Mouse (Mus musculus) MEL-GATA-1-ER (cell line): ENCODE measurements around the gene Cercam.
A peak's percentile ranks its signal among the peaks of the same experiment; 100 is the strongest.
"Not testable (repeated sequence)": the region's sequence is repeated elsewhere in the genome, so short reads cannot be mapped to it uniquely, and the experiment has no call there.

Experiments
- DNase-seq: peaks from one replicate; pipeline ENCODE4 v3.0.0-alpha.2; 2012; ENCODE audit warnings: low read depth; ENCODE audit errors: extremely low read depth

The Cercam gene

GRCm38 (mm10) chr2:29853736-29854135, 15.2 kb upstream of the Cercam start:
- DNase-seq = no peak

- DNase-seq = no peak
Observed at GRCm38 (mm10) chr2:29855585-29856210, 13.3 kb upstream of the Cercam start.

GRCm38 (mm10) chr2:29856451-29857260, 12.3 kb upstream of the Cercam start:
- DNase-seq = no peak

GRCm38 (mm10) chr2:29857341-29857740, 11.6 kb upstream of the Cercam start:
- DNase-seq = no peak

- no peak for DNase-seq
Observed at GRCm38 (mm10) chr2:29857967-29858366, 11.0 kb upstream of the Cercam start.

- DNase-seq = peak; percentile 21
Observed at GRCm38 (mm10) chr2:29858748-29859473, 10.1 kb upstream of the Cercam start.

GRCm38 (mm10) chr2:29865125-29865524, 3.8 kb upstream of the Cercam start:
- DNase-seq = no peak

GRCm38 (mm10) chr2:29869646-29870451, 885 bp downstream of the Cercam start:
- peak; percentile 88 for DNase-seq

GRCm38 (mm10) chr2:29872581-29873295, 3.8 kb downstream of the Cercam start:
- DNase-seq = no peak

GRCm38 (mm10) chr2:29873801-29874200, 4.8 kb downstream of the Cercam start:
- DNase-seq = no peak

GRCm38 (mm10) chr2:29878061-29878460, 9.1 kb downstream of the Cercam start:
- no peak for DNase-seq

GRCm38 (mm10) chr2:29879191-29879590, 10.2 kb downstream of the Cercam start:
- DNase-seq = no peak

GRCm38 (mm10) chr2:29879964-29880830, 11.2 kb downstream of the Cercam start:
- no peak for DNase-seq

- DNase-seq = not testable (repeated sequence)
Observed at GRCm38 (mm10) chr2:29886659-29887292, 17.8 kb downstream of the Cercam start.

GRCm38 (mm10) chr2:29889066-29889944, 20.3 kb downstream of the Cercam start, which contains the start of gene Odf2:
Odf2 (plus strand) TSS chr2:29889221.
- peak; percentile 86 for DNase-seq

GRCm38 (mm10) chr2:29889991-29890833, 21.2 kb downstream of the Cercam start:
- peak; percentile 77 for DNase-seq

GRCm38 (mm10) chr2:29891773-29892172, 22.8 kb downstream of the Cercam start:
- no peak for DNase-seq
